Mouse (Mus musculus): Measurements from ENCODE around the gene Znrf2.
"Not testable (repeated sequence)": the region's sequence is repeated elsewhere in the genome, so short reads cannot be mapped to it uniquely, and the experiment has no call there.

Znrf2 gene

DNA sequence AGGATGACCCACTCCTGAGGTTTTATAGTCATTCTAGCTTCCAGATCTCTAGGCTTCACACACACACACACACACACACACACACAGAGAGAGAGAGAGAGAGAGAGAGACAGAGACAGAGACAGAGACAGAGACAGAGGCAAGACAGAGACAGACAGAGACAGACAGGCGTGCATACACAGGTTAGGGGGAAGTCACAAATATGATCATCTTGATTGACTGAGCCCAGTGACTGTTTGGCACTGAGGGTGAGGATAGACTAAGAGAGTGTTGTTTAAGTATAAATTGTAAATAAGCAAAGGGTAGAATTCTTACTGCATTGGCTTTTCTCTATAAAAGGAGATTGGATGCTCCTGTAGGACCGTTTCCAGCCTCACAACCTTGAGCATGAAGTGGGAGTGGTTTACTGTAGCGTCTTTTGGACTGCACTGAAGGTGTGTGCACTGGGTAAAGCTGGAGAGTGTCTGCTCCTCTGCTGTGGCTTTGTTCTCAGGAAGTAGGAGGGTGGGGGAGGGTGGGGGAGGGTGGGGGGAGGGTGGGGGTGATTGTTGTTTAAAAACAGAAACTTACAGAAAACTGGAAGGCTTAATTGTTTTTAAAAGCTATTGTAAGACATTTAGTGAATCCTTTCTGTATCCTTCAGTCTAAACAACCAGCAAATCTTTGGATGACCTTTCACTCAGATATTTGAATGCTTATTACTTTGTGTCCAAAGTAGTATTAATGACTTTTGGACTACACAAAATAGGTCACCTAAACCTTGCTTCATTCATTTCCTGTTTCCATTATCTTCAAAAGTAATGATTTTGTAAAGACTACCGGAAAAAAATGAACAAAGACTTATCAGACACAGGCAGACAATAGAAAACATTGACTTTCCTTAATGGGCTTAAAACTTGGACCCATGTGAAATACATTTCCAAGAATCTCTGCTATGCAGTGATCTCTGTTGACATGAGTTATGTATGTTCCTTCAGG, 32.8 kb downstream of the Znrf2 start:
- DNase-seq (ENCODE audit: low spot score in 2 of 2), result no peak

DNA sequence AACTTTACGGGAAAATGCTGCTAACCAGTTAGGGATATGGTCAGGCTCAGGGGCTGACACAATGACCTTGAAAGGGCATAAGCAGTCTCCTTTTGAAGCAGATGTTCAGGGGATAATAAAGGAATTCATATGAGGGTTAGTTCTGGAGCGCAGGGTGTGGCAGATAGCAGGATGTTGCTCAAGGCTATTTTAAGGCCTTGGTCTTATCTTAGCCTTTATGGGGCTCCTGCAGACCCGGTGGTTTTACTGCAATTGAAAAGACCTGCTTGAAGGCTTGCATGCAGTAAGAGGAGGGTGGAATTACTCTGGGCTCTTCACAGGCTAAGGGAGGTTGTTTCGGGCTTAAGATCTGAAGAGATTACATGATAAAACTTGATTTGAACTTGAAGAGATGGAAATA, 35.1 kb downstream of the Znrf2 start:
- DNase-seq (ENCODE audit: low spot score in 2 of 2), result no peak

- no peak for DNase-seq (ENCODE audit: low spot score in 2 of 2)
These were observed 36.0 kb downstream of the Znrf2 start for GRCm38 (mm10) chr6:54852669-54853068.

GRCm38 (mm10) chr6:54854859-54855258, 38.1 kb downstream of the Znrf2 start:
- DNase-seq (ENCODE audit: low spot score in 2 of 2), result no peak

DNA sequence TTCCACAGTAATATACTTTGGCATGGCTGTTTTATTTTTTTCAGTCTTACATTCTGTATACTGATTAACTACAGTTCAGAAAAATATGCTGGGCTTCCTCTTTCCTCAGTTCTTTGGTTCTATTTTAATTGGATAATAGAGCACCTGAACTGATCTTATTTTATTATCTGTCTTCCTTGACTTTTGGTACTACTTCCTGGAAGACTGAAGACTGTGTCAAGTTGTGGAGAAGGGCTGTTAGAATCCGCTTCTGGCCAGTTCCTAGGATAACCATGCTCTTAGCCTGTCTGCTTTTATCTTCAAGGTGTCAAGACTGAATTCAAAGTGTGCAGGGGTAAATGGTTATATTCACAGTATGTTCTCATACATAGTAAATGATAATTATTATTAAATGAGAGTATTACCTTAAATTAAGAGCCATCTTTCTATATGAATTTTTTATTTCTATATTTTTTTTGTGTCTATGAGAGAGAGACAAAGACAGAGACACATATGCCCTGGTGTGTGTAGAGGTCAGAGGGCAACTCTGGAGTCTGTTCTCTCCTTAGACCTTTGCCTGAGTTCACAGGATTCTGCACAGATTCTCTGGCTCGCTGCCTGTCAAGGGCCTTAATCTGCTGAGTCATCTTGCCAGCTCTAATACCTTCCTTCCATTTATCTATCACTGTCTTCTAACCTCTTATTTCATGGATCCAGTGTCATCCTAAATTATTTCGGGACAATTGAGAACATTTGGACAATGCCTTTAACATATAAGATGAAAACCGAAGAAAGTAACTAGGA, 39.3 kb downstream of the Znrf2 start:
- DNase-seq (ENCODE audit: low spot score in 2 of 2), result no peak

DNA sequence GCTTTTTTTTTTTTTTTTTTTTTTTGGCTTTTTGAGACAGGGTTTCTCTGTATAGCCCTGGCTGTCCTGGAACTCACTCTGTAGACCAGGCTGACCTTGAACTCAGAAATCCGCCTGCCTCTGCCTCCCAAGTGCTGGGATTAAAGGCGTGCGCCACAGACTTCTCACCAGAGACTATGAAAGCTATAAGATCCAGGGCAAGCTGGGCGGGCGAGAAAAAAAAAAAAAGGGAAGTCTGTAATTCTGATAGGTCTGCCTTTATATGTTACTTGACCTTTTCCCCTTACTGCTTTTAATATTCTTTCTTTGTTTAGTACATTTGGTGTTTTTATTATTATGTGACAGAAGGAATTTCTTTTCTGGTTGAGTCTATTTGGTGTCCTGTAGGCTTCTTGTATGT, 42.4 kb downstream of the Znrf2 start:
- DNase-seq (ENCODE audit: low spot score in 2 of 2), result not testable (repeated sequence)

DNA sequence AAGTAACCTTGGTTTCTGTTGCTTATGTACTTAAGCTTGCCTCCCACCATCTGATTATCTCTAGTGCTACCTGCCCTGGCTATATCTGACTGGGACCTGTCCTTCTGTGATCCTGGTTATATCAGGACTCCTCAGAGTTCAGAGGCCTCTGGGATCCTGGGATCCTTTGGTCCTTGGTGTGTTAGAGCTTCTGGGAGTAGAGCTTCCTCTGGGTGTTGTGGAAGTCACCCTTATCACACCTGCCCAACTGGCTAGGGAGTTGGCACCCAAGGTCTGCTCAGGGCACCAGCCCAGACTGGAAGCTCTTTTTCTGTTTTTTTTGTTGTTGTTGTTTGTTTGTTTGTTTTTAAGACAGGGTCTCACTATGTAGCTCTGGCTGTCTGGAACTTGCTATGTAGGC, 43.5 kb downstream of the Znrf2 start:
- DNase-seq (ENCODE audit: low spot score in 2 of 2), result no peak

GRCm38 (mm10) chr6:54866731-54867410, 50.2 kb downstream of the Znrf2 start:
- DNase-seq (ENCODE audit: low spot score in 2 of 2), result no peak

DNA sequence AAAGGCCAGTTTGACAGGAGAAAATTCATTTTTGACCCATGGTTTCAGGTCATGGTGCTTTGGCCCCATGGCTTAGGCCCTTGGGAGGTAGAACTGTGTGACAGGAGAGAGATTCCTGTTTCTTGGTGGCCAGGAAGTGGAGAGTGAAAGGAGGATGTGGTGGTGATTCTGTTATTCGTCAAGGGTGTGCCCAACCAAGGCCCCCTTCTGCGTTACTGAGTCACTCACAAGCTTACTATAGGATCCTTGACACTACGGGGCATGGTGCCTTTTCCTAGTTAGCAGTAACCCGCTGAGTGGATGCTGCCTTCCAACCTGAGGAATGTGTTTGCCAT, 50.7 kb downstream of the Znrf2 start:
- no peak for DNase-seq (ENCODE audit: low spot score in 2 of 2)

DNA sequence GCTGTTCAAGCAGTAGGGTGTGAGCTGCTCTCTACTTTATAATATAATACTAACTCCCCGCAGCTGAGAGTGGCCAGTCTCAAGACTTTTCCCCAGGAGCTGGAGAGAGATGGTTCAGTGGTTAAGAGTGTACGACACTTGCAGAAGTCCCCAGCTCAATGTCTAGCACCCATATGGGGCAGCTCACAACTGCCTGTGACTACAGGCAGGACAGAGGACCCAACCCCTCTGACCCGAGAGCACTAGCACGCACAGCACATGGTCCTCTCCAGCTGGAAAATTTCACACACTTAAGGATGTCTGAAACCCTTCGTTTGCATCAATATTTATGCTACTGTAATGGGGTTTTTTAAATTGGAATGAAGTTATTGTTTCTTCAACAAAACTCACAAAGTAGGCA, 56.3 kb downstream of the Znrf2 start:
- no peak for DNase-seq (ENCODE audit: low spot score in 2 of 2)

DNA sequence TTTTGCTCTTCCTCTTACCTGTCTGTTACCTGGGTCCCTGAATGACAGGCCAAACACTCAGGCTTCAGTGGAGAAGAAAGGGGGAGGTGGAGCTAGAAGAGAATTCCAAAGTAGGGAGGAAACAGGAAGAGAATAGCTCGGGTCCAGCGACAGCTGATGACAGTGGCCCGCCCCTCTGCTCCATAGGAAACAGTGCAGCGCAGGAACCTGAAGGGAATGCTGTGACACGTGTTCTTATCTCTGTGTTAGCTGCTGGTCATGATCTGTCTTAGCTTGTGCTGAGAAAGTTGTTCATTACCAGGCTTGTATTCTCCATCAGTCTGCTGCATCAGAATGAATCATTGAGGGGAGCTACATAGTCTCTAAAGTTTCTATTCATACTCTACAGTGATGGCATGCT, 60.1 kb downstream of the Znrf2 start:
- DNase-seq (ENCODE audit: low spot score in 2 of 2), result no peak

DNA sequence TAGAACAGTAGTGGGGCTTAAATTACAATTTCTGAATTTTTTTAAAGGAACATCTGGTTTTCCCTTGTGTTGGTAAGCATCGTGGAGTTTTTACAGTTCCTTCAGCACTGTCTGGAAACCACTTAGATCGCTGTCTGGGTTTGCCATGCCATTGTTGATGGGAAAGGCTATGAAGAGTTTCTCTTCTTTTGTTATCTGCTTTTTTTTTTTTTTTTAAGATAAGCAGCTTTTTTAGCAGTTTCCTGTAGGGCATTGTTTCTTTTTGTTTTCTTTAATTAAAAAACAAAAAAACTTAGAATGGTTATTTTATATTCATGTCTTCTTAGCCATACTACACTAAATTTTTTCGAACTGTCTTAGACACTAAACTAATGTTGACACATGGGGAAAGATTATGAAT, 60.9 kb downstream of the Znrf2 start:
- DNase-seq (ENCODE audit: low spot score in 2 of 2), result no peak

DNA sequence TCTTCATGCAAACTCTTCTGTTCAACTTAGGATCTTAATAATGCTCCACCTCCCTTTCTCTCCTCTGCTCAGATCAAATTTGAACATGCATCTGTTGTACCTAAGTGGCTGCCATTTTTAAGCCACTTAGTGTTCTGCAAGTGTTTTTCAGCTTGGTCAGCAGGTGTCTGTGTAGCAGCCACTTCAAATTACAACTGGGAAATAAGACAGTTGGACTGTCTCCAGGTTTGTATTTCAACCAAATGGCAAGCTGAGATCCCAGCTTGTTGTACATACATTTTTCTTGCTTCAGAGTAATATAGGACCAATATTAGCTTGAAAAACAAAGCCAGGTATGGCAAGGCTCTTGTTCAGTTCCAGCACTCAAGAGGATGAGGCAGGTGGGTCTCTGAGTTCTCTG, 61.8 kb downstream of the Znrf2 start:
- no peak for DNase-seq (ENCODE audit: low spot score in 2 of 2)

DNA sequence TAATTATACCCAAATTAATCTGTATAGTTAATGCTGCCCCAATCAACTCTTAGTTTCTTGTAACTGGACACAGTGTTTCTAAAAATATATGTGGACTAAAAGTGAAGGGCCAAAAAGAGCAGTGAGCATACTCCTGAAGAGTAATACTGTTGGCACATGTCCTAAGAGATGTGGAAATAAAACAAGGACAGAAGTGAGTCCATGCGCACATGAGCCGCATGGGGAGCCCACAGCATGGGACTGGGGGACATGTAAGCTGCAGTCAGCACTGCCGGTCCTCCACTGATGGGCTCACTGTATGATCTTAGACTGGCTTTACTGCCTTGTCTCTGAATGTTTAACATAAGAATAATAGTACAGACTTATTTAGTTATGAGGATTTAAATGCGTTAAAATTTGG, 63.4 kb downstream of the Znrf2 start:
- DNase-seq (ENCODE audit: low spot score in 2 of 2), result no peak

DNA sequence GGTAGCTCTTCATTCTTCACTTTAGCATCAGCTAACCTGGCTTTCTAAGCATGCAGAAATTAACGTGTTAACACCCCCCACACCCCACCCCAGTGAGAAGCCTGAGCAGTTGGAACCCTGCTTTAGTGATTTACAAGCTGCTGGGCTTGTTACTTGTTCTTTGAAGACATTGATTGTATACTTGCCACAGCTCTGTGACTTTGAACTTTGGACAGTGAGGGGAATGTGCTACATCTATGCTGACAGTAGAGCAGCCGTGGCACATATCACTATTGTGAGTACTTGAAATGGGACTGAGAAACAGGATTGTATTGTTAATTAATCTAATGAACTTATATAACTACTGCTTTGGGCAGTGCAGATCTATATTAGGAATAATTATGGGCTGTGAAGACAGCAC, 66.7 kb downstream of the Znrf2 start:
- no peak for DNase-seq (ENCODE audit: low spot score in 2 of 2)

- DNase-seq (ENCODE audit: low spot score in 2 of 2), result no peak
These were observed 69.5 kb downstream of the Znrf2 start for GRCm38 (mm10) chr6:54886195-54886594.

DNA sequence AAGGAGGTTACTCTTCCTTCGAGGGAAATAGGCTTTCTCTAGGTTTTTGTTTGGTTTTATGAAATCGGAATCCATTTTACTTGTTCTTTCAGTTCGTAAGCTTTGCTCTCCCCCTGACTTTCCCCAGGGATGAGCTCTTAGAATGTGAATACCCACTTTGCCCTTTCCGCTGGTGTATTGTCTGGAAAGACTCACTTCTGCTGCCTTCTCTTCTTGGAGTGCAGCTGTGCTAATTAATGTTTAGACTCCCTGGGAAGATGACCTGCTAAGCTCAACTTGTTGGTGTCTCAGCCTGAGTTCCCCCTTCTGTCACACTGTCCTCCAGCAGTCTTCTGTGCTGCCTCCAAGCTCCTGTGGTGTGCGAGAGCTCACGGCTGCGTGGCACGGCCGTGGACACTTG, 73.5 kb downstream of the Znrf2 start:
- DNase-seq (ENCODE audit: low spot score in 2 of 2), result no peak

DNA sequence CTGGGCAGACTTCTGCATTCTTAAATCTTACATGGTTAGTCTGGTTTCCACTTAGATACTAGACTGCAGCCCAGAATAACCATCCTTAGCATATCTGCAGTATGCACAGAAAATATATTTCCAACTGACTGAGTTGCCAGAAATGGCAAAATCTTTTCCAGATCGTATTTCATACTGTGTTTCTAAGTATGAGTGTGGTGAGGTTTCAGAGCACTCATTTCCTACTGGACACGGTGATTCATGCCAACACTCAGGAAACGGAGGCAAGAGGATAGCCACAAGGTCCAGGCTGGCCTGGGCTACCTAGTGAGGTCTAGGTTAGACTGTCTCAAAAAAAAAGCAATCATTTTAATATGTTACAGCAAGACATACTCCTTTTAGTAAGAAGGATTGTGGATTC, 74.7 kb downstream of the Znrf2 start:
- no peak for DNase-seq (ENCODE audit: low spot score in 2 of 2)

- DNase-seq (ENCODE audit: low spot score in 2 of 2), result no peak
These were observed 83.5 kb downstream of the Znrf2 start for GRCm38 (mm10) chr6:54900256-54900655.

- no peak for DNase-seq (ENCODE audit: low spot score in 2 of 2)
These were observed 85.8 kb downstream of the Znrf2 start for GRCm38 (mm10) chr6:54902547-54902946.

- DNase-seq (ENCODE audit: low spot score in 2 of 2), result peak in 1 of 2 experiments; percentile 8
These were observed 89.6 kb downstream of the Znrf2 start for GRCm38 (mm10) chr6:54906053-54907040.
